Mouse (Mus musculus) heart, embryonic 15.5 days (tissue): ENCODE measurements around the gene Cops6. TPM values are rescaled to one million over a fixed set of nuclear protein-coding genes. Genes with fewer than 3 reads are reported as not detected.

ENCODE experiments used
- ATAC-seq: fragments of 200-750 bp; cut with Nextera tagmentation; replicated peaks from 2 replicates; pipeline ENCODE4 v1.8.0; 2017; ENCODE audit warnings: low read depth, moderate TSS enrichment; ENCODE audit not compliant: insufficient number of reproducible peaks, insufficient read depth, low FRiP score
- H3K27ac ChIP-seq: fragments of 300-500 bp; sonication (generic); 2 replicates; pipeline ENCODE4 v1.5.1; 2015; ENCODE audit warnings: mild to moderate bottlenecking, inconsistent platforms
- H3K27me3 ChIP-seq: fragments of 300-500 bp; sonication (generic); 2 replicates; pipeline ENCODE4 v1.6.1; 2015; ENCODE audit warnings: inconsistent platforms
- H3K36me3 ChIP-seq: fragments of 300-500 bp; sonication (generic); 2 replicates; pipeline ENCODE4 v1.6.1; 2015; ENCODE audit warnings: mild to moderate bottlenecking, inconsistent platforms
- H3K4me1 ChIP-seq: fragments of 300-500 bp; sonication (generic); replicated peaks from 2 replicates; pipeline ENCODE4 v1.6.1; 2015; ENCODE audit warnings: inconsistent platforms
- H3K4me2 ChIP-seq: fragments of 300-500 bp; sonication (generic); 2 replicates; pipeline ENCODE4 v1.6.1; 2015; ENCODE audit warnings: inconsistent platforms, mild to moderate bottlenecking, moderate library complexity
- H3K4me3 ChIP-seq: fragments of 300-500 bp; sonication (generic); 2 replicates; pipeline ENCODE4 v1.5.1; 2015; ENCODE audit warnings: mild to moderate bottlenecking, inconsistent platforms
- H3K9ac ChIP-seq: fragments of 300-500 bp; sonication (generic); 2 replicates; pipeline ENCODE4 v1.6.1; 2015; ENCODE audit warnings: mild to moderate bottlenecking, inconsistent platforms
- H3K9me3 ChIP-seq: fragments of 300-500 bp; sonication (generic); replicated peaks from 2 replicates; pipeline ENCODE4 v1.6.1; 2016; ENCODE audit warnings: inconsistent platforms
- WGBS: fragments of 180-500 bp; shearing (Covaris S2); methylation state at CpG from one replicate; pipeline ENCODE4 v1.1.7; 2015; ENCODE audit warnings: mixed read lengths; 5-methylcytosine and 5-hydroxymethylcytosine counted together
- microRNA counts: library from miRNA; unstranded; fragments of <30 nt; microRNA quantifications from one replicate; lab custom pipeline; 2016
- microRNA-seq: library from miRNA; unstranded; fragments of <30 nt; microRNA quantifications from one replicate; pipeline ENCODE4, GENCODE M21; 2016
- polyA plus RNA-seq: library from polyadenylated mRNA; unstranded; fragments of >200 nt; fragmentation: Nextera tagmentation; extraction: Ambion mirVana; gene quantifications from 2 replicates; pipeline ENCODE4 v1.2.1, GENCODE M21; 2015

Cops6 gene
- polyA plus RNA-seq, 1 experiment from 2014 or later = 231 TPM

- WGBS = 6% methylated on average over 54 of the region's 54 CpGs
- H3K4me1 ChIP-seq = peaks cover 16% of the 10 kb centered on the region
- H3K4me3 ChIP-seq = peak within 1 kb of the TSS; percentile 69
- 0 out of 2 replicates have a peak, but pooled peaks cover 4% of the 10 kb centered on the region for H3K36me3 ChIP-seq
- peak within 1 kb of the TSS; percentile 85 for H3K27ac ChIP-seq
- H3K9me3 ChIP-seq = no peaks in the 10 kb centered on the region
- peak; percentile 81 for ATAC-seq
- peak within 1 kb of the TSS; percentile 78 for H3K9ac ChIP-seq
- H3K4me2 ChIP-seq = peak within 1 kb of the TSS; percentile 95
- no peaks in the 10 kb centered on the region for H3K27me3 ChIP-seq
These were observed 33.2 kb downstream of the Cops6 start, which contains the start of gene Mblac1 for GRCm38 (mm10) chr5:138193771-138194727. Gene Mblac1, plus strand, starts transcription at chr5:138194314.

- Histone ChIP-seq H3K9me3 (no peaks in the 10 kb centered on the region), H3K9ac (peak overlapping the region; percentile 78), H3K4me2 (peak overlapping the region; percentile 95), H3K4me1 (peaks cover 16% of the 10 kb centered on the region), H3K4me3 (peak overlapping the region; percentile 69), H3K36me3 (0 out of 2 replicates have a peak, but pooled peaks cover 4% of the 10 kb centered on the region), H3K27ac (peak overlapping the region; percentile 85), H3K27me3 (no peaks in the 10 kb centered on the region)
- 2% methylated on average over 29 of the region's 29 CpGs for WGBS
- ATAC-seq = peak; percentile 41
These were observed 34.0 kb downstream of the Cops6 start for GRCm38 (mm10) chr5:138194755-138195345.

- H3K4me1 ChIP-seq = peaks cover 16% of the 10 kb centered on the region
- peak overlapping the region; percentile 95 for H3K4me2 ChIP-seq
- H3K36me3 ChIP-seq = 0 out of 2 replicates have a peak, but pooled peaks cover 4% of the 10 kb centered on the region
- ATAC-seq = no peak
- H3K27me3 ChIP-seq = no peaks in the 10 kb centered on the region
- 69% methylated on average over 7 of the region's 7 CpGs for WGBS
- no peaks in the 10 kb centered on the region for H3K9me3 ChIP-seq
- peak overlapping the region; percentile 85 for H3K27ac ChIP-seq
- peak overlapping the region; percentile 78 for H3K9ac ChIP-seq
- H3K4me3 ChIP-seq = peak overlapping the region; percentile 69
These were observed 34.6 kb downstream of the Cops6 start for GRCm38 (mm10) chr5:138195463-138195862.

GRCm38 (mm10) chr5:138199576-138199975 lies 38.7 kb downstream of the Cops6 start:
- ATAC-seq = no peak
- H3K36me3 ChIP-seq = no peaks in the 10 kb centered on the region
- no peak overlapping the region for H3K4me2 ChIP-seq
- no peak overlapping the region for H3K4me3 ChIP-seq
- H3K9me3 ChIP-seq = 0 out of 2 replicates have a peak, but pooled peaks cover 4% of the 10 kb centered on the region
- H3K4me1 ChIP-seq = peaks cover 9% of the 10 kb centered on the region
- no peak overlapping the region for H3K27ac ChIP-seq
- H3K27me3 ChIP-seq = no peaks in the 10 kb centered on the region
- 11% methylated on average over 1 of the region's 1 CpGs for WGBS
- no peak overlapping the region for H3K9ac ChIP-seq

- no peak overlapping the region for H3K9ac ChIP-seq
- ATAC-seq = no peak
- H3K27ac ChIP-seq = no peak overlapping the region
- H3K4me1 ChIP-seq = no peaks in the 10 kb centered on the region
- H3K36me3 ChIP-seq = no peaks in the 10 kb centered on the region
- WGBS = 83% methylated on average over 3 of the region's 3 CpGs
- no peak overlapping the region for H3K4me2 ChIP-seq
- H3K27me3 ChIP-seq = no peaks in the 10 kb centered on the region
- no peak overlapping the region for H3K4me3 ChIP-seq
- peaks cover 6% of the 10 kb centered on the region; the same call in 1 of the 2 replicates for H3K9me3 ChIP-seq
These were observed 41.2 kb downstream of the Cops6 start for GRCm38 (mm10) chr5:138202086-138202485.

GRCm38 (mm10) chr5:138207253-138207652 lies 46.4 kb downstream of the Cops6 start:
- H3K27me3 ChIP-seq = no peaks in the 10 kb centered on the region
- H3K9me3 ChIP-seq = peaks cover 6% of the 10 kb centered on the region; the same call in 1 of the 2 replicates
- H3K27ac ChIP-seq = no peak overlapping the region
- no peak overlapping the region for H3K4me2 ChIP-seq
- H3K4me1 ChIP-seq = no peaks in the 10 kb centered on the region
- WGBS = 65% methylated on average over 1 of the region's 1 CpGs
- H3K4me3 ChIP-seq = no peak overlapping the region
- no peak for ATAC-seq
- no peak overlapping the region for H3K9ac ChIP-seq
- H3K36me3 ChIP-seq = no peaks in the 10 kb centered on the region

- no peaks in the 10 kb centered on the region for H3K27me3 ChIP-seq
- no peak overlapping the region for H3K4me2 ChIP-seq
- 76% methylated on average over 4 of the region's 4 CpGs for WGBS
- no peaks in the 10 kb centered on the region for H3K36me3 ChIP-seq
- H3K27ac ChIP-seq = no peak overlapping the region
- ATAC-seq = no peak
- no peak overlapping the region for H3K4me3 ChIP-seq
- no peaks in the 10 kb centered on the region for H3K4me1 ChIP-seq
- peaks cover 6% of the 10 kb centered on the region; the same call in 1 of the 2 replicates for H3K9me3 ChIP-seq
- no peak overlapping the region for H3K9ac ChIP-seq
These were observed 47.0 kb downstream of the Cops6 start for GRCm38 (mm10) chr5:138207873-138208272.

MicroRNAs within 50 kb of the gene (microRNA counts, 519-probe panel; counts per million panel counts)
- microRNA mmu-miR-106b (lab: Ali Mortazavi, UCI) = 3,595 counts per million, percentile 87 among the panel's probes with 10 or more counts
- microRNA mmu-miR-25 (lab: Ali Mortazavi, UCI) = 4,185 counts per million, percentile 93 among the panel's probes with 10 or more counts
- microRNA mmu-miR-93 (lab: Ali Mortazavi, UCI) = 3,498 counts per million, percentile 85 among the panel's probes with 10 or more counts

Small RNA genes within 50 kb of the gene (microRNA-seq; reads per million reads assigned to microRNA genes)
- gene Mir106b (4,918 reads per million, percentile 92 among the genes with 10 or more reads in this experiment), gene Mir25 (356 reads per million, percentile 69 among the genes with 10 or more reads in this experiment), gene Mir93 (7,274 reads per million, percentile 94 among the genes with 10 or more reads in this experiment)

Other genes starting within 250 kb of the Cops6 start
- gene Cyp3a13, start 239.5 kb upstream of the Cops6 start, polyA plus RNA-seq = 0.09 TPM in 1 of 2 replicates, not detected in the other
- 0.08 TPM in 1 of 2 replicates, not detected in the other for gene Gjc3, start 198.0 kb upstream of the Cops6 start, polyA plus RNA-seq
- 0.13 TPM in 1 of 2 replicates, not detected in the other for gene Azgp1, start 179.6 kb upstream of the Cops6 start, polyA plus RNA-seq
- not detected in 2 replicates for gene Smok3a, start 139.8 kb upstream of the Cops6 start, polyA plus RNA-seq
- not detected in 2 replicates for gene Smok3b, start 139.6 kb upstream of the Cops6 start, polyA plus RNA-seq
- gene Smok3c, start 107.9 kb upstream of the Cops6 start, polyA plus RNA-seq = not detected in 2 replicates
- 8.4 and 10.2 TPM in 2 replicates for gene Zkscan1, start 76.0 kb upstream of the Cops6 start, polyA plus RNA-seq
- gene Zscan21, start 44.2 kb upstream of the Cops6 start, polyA plus RNA-seq = 31.2 and 45.8 TPM in 2 replicates
- 10.5 and 14.3 TPM in 2 replicates for gene Zfp113, start 5.3 kb upstream of the Cops6 start, polyA plus RNA-seq
- gene Ap4m1, start 10.9 kb downstream of the Cops6 start, polyA plus RNA-seq = 10.4 and 13.9 TPM in 2 replicates
- gene Mcm7, start 11.4 kb downstream of the Cops6 start, polyA plus RNA-seq = 91.8 and 123 TPM in 2 replicates
- 54.4 and 61.7 TPM in 2 replicates for gene Taf6, start 26.4 kb downstream of the Cops6 start, polyA plus RNA-seq
- gene Cnpy4, start 26.4 kb downstream of the Cops6 start, polyA plus RNA-seq = 18.8 and 27.3 TPM in 2 replicates
- gene Mblac1, start 33.2 kb downstream of the Cops6 start, polyA plus RNA-seq = 5.1 and 6.7 TPM in 2 replicates
- gene Nxpe5, start 64.8 kb downstream of the Cops6 start, polyA plus RNA-seq = not detected in 2 replicates
- gene Lamtor4, start 94.4 kb downstream of the Cops6 start, polyA plus RNA-seq = 78.6 and 81.2 TPM in 2 replicates
- 2.9 and 4.7 TPM in 2 replicates for gene BC037034, start 103.0 kb downstream of the Cops6 start, polyA plus RNA-seq
- 0.59 and 0.76 TPM in 2 replicates for gene Gal3st4, start 111.8 kb downstream of the Cops6 start, polyA plus RNA-seq
- gene Gm43720, start 118.9 kb downstream of the Cops6 start, polyA plus RNA-seq = 0.10 TPM in 1 of 2 replicates, not detected in the other
- gene Gpc2, start 118.9 kb downstream of the Cops6 start, polyA plus RNA-seq = 6.3 and 8.6 TPM in 2 replicates
- 1.4 and 2.5 TPM in 2 replicates for gene Stag3, start 119.2 kb downstream of the Cops6 start, polyA plus RNA-seq
- 0.11 and 0.30 TPM in 2 replicates for gene Pvrig, start 180.9 kb downstream of the Cops6 start, polyA plus RNA-seq